Mouse (Mus musculus) heart, postnatal 10 days (tissue): Measurements from ENCODE around the gene Foxe1. TPM values are rescaled to one million over a fixed set of nuclear protein-coding genes. Genes with fewer than 3 reads are reported as not detected.

Source experiments
- DNase-seq, 2 experiments: peaks; one replicate each; pipeline ENCODE4 v3.0.0; 2021
- intact Hi-C: fragments of 180-260 bp; cut with DNase I; formaldehyde crosslinking; loops from one replicate; pipeline ENCODE4 v1.15.1; 2025
- total RNA-seq, 2 experiments: library from RNA; stranded (reverse); gene quantifications; 2 replicates each; pipeline ENCODE4 v1.2.3; 2021

Gene Foxe1
- total RNA-seq, 2 experiments from 2014 or later: not detected

DNA sequence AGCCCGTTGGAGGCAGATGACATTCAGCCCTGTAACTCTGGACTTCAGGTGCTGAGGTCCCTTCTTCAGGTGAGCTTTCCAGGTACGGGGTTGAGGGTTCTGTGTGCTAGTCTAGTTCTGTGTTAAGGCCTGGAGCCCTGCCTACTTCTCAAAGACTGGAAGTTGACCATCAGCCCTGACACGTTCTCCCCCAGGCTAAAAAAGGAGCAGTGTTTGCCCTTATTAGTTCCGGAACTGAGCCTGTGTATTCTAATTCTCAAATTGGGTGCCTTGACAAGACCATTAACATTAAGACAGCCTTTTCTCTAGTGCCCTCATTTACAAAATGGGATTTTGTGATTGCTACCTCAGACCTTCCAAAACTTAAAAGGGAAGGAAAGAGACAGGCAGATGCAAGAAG is 3.7 kb downstream of the Foxe1 start:
- no peak for DNase-seq
- intact Hi-C loops: no loop called here

DNA sequence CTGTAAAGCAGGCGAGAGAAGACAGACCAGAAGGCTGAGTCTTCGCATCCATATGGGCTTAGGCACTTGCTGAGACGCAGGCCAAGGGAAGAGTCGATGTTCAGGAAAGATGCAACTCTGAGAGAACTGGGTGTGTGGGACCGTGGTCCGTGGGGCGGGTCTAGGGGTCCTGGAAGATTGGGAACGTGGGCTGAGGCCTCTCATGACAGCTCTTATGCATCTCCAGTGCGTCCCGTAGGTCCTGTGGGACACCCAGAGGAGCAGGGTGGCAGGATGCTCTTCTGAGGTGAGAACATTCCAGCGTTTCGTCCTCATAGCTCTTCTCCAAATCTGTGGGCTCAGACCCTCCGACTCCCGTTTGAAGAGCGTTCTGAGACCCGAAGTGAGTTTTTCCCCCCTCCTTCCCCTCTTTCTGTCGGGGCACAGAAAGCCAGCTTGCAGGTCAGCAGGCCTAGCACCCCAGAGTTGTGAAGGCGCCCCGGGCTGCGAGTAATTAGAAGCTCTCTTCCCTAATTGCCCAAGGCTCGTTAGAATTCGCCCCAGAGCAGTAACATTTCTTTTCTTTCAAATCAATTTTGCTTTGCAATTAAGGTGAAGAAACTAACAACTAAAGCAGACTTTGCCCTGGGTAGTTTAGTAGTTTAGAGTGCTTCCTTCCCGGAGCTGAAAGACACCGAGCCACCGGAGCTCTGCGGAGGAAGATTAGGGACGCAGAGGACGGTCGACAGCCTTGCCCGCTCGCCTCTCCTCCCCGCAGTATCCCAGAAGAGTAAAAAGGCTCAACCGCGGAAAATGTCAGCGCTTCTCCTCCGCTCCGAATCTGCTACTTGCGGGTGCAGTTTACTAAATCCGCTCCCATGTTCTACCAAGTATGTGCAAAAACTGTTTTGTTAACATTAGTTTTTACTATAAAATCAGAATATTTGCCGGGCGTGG is 4.4 kb downstream of the Foxe1 start:
- intact Hi-C loops: no loop called here

DNA sequence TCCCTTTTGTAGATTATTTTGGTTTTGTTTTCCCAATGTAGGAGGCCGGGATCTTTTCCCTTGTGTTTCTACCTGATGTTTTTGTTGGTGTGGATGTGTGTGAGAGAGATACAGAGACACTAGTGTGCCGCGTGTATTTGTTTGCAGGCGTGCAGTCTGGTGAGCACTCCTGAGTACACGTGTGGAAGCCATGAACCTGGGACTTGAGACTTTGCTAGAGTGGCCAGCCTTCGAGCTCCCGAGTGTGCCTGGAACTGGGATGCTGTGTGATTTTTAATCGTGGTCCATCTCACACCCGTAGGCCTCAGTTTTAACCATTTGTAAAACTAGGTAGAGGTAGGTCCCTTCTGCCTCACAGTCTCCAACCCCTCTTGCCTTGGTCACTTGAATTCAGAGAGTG is 5.5 kb downstream of the Foxe1 start:
- no peak for DNase-seq
- intact Hi-C loops: no loop called here

More for the DNA sequence above, 4.4 kb downstream of the Foxe1 start:
- peak in 1 of 2 experiments; percentile 9 for DNase-seq

DNA sequence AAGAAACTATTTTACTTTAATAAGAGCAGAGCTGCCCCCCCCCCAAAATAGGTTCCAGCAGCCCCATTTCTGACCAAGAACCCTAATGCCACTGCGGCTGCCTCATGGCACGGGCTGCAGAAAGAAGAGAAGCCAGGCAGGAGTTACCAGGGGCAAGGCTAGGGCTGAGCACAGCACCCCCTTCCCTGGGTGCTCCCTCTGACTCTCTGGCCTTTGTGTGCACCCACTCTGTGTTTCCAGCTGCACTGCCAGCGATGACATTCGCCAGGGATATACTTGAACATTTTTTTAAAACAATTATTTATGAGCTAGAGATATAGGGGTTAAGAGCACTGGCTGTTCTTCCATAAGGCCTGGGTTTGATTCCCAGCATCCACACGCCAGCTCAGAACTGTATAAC is 6.1 kb downstream of the Foxe1 start:
- DNase-seq: no peak
- intact Hi-C loops: no loop called here

DNA sequence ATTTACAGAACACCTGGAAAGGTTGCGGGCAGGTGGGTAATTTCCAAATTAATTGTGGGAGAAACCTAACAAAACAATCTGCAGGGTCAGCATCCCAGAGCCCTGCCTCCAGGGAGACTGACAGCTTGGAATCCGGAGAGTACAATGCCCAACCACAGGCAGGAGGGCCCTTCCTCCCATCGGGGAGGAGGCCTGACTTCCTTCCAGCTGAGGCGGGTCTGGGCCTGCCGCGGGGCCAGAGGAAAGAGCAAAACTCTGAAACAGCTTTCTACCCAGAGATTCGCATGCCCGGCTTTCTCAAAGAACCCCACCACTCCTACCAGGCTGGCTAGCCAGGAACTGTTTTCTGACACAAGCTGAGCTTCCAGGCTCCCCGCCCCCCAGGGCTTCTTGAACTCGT is 9.6 kb downstream of the Foxe1 start:
- intact Hi-C loops: no loop called here
- DNase-seq: no peak

DNA sequence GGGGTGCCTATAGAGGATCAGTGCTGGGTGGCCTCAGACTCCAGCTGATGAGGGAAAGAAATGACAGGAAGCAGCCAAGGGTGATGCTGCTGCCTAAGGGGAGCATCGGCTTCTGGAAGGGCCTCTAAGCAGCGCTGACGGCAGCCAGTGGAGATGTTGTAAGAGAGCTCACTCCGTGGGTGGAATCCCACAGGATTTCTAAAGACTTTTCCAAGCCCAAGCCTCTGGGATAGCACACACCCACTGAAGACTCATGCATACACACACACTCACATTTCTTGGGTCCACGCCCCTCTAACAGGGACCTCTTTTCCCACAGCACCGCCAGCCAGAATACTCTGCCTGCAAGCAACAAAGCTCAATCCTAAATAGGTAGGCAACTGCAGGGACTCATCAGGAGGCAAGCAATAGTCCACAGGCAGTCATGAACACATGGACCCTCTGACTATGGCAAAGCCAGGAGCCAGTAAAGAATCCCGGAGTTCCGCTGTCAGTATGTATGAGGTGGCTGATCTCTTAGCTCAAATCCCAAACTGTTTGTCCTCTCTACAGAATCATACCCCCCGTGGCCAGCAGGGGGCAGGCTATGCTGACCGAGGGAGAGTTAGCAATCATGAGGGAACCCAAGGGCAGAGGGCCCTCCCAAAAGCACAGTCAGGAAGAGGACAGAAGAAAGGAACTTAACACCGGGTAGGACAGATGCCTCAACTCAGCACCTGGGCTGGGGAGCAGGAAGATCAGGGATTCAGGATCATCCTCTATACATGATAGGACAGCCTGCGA is 13.1 kb downstream of the Foxe1 start:
- intact Hi-C loops: no loop called here
- DNase-seq: peak; percentile 60 to 79

DNA sequence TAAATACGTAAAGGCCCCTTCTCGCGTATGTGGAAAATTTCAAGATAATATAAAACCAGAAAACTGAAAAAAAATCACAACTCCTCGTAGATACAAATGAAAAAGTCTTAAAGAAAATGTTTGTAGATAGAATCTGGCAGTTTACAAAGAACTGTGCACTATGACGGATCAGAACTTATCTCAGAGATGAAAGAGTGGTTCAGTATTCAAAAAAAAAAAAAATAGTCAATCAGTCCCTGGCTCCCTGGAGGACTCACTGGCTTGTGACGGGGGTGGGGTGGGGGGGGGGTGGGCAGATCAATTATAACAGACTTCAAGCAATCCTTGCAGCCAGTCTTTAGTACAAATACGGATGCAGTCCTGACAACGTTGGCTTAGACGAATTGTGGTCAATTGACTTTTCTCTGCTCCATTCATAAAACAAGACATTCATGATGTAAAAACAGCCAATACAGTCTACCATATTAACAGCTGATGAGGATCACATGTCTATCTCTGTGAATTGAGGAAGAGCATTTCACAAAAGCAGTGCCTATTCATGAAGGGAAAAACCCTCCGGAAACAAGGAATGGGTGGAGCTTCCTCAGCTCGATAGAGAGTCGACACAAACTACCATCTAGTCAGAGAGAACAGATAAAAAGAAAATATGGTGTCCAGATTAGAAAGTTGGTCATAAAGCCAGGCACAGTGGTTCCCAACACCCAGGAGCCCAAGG is 16.3 kb downstream of the Foxe1 start:
- intact Hi-C loops: no loop called here
- no peak for DNase-seq

DNA sequence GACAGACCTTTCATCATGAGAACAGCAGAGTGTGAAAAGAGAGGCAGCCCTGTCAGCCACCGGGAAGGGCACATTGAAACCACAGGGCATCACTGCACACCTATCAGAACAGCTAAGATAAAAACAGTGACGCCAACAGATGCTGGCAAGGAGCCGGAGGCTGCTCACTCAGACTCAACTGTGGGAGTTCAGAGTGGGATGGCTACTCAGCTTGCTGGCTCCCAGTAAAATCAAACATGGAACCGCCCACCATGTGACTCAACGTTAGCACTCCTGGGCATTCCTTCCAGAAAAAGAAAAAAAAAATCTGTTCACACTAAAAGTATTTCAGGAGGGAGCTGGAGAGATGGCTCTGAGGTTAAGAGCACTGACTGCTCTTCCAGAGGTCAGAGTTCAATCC is 17.8 kb downstream of the Foxe1 start:
- no peak for DNase-seq
- intact Hi-C loops: no loop called here

DNA sequence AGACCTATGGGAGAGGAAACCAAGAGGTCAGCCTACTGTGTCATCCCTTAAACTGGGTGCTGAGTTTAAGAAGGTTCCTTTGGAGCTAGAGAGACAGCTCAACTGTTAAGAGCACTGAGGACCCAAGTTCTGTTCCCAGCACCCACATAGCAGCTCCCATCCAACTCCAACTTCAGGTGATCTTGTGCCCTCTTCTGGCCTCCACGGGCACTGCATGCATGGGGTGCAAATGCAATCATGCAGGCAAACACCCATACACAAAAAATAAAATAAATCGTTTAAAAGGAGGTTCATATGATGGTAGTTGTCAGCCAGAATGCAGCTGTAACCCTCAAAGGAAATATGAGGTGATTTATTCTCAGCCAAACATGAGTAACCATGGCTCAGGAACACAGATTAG is 21.0 kb downstream of the Foxe1 start:
- no peak for DNase-seq
- intact Hi-C loops: no loop called here

DNA sequence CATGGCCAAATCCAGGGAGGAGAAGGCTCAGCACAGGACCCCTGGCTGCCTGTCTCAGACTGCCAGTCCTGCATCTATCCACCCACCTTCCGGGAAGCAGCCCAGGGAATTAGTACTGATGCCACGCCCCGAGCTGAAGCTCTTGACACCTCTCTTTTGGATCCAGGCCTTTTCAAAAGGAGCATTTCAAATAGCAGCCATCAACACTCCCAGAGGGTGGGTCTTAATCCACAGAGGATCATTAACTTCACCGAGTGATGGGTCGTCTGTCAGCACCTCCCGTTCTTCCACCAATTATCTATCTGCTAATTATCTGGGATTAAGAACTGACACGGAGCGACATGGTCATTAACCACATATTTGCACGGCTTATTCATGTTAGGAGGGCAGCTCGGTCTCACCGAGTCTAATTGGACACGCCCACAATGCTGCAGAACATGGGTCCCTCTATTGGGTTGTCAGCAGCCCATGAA is 24.1 kb downstream of the Foxe1 start:
- intact Hi-C loops: no loop called here
- no peak for DNase-seq

DNA sequence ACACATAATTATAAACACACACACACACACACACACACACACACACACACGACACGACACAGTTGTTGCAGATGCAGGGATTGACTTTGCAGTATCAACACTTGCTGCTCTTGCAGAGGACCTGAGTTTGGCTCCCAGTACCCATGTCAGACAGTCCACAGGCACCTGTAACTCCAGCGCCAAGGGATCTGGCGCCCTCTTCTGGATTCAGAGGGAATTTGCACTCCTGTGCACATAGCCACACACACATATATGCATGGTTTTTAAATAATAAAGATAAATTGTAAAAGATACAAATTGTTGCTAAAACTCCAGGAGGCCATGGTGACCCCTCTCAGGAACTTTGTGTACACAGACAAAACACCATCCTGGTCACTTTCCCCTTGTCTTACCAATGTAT is 25.7 kb downstream of the Foxe1 start:
- no peak for DNase-seq
- intact Hi-C loops: no loop called here

DNA sequence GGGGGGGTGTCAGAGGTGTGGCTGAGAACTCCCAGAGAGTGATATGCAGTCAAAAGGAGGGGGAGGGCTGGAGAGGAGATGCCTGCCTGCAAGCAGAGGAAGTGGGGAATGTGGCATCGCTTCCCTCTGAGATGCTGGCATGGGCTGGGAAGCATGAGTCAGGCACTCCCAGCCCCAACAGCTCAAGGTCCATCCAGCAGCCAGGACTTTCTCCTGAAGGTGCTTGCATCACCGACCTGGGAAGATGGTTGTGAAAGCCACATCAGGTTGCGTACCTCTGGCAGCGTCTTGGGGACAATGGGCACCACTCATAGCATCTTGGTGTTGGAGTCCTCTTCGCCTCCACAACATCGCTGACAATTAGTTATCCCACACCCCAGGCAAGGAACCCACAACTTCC is 27.0 kb downstream of the Foxe1 start:
- intact Hi-C loops: no loop called here
- DNase-seq: no peak

DNA sequence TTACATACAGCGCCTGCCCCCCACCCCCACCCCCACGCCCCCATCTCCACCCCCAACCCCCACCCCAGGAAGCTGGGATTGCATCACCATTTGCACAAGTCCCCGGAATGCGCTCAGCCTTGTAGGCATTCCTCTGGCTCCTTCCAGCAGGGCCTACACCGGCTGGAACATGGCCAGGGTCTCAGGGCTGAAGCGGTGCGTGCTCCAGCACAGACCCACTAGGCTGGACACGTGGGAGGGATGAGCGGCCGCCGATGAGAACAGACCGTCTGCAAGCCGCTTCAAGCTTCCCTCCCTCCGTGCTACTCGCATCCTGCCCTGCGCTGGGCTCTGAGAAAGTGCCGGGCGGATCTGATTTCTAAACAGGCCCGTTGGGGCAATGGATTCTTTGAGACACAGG is 27.6 kb downstream of the Foxe1 start:
- peak; percentile 74 to 75 for DNase-seq
- intact Hi-C loops: no loop called here

DNA sequence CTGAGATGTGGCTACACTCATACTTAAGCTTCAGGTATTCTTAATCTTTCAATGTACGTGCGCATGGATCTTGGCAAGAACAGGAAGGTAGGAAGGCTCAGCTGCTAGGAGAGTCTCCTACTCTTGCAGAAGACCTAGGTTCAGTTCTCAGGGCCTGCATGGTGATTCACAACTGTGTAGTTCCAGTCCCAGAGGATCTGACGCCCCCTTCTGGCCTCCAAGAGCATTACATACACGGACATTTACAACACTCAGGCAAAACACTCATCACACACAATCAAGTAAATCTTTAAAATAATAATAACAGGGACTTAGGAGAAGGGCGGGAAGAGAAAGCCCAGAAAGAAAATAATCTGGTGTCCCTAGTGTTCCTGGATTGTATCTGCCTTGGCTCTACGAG is 31.0 kb downstream of the Foxe1 start:
- DNase-seq: peak in 1 of 2 experiments; percentile 43
- intact Hi-C loops: loop anchor here (2.0 kb wide), 1 partner anchor 172 kb away; no protein-coding TSS in a partner anchor

DNA sequence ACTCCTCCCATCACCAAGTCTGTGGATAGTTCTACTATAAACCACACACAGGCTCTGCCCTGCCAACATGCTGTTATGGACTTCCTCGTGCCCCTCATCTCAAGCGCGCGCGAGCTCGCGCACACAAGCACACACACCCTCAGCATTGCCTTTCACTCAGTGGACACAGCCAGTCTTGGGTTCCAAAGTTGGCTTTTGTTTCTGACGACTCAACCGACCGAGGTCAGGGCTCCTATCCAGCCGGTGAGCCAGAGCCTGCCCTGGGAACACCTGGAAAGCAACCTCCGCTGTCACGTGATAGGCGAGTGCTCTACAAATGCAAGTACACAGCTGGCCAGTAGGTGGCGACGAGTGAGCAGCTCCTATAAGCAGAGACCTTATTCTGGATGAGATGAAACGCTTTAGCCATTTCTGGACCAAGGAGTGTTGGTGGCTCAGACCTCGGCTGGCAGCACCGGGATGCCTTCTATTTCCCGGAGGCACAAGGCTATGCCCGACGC is 31.5 kb downstream of the Foxe1 start:
- peak; percentile 86 to 89 for DNase-seq
- intact Hi-C loops: loop anchor here (2.0 kb wide), 1 partner anchor 172 kb away; no protein-coding TSS in a partner anchor

DNA sequence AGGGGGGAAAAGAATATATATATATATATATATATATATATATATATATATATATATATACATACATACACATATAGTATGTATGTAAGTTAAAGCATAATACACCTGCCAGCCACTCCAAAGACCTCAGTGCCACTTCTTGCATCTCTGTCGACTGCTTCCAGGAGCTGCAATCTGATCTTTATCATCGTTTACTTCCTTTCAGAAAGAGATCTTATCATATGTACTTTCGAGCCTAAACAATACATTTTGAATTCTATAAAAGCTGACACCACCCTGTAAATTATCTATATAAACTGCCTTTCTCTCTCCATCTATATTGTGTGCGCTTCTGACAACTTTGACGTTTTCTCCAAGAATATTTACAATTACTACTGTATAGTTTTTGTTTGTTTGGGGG is 45.1 kb downstream of the Foxe1 start:
- intact Hi-C loops: no loop called here
- no peak for DNase-seq

DNA sequence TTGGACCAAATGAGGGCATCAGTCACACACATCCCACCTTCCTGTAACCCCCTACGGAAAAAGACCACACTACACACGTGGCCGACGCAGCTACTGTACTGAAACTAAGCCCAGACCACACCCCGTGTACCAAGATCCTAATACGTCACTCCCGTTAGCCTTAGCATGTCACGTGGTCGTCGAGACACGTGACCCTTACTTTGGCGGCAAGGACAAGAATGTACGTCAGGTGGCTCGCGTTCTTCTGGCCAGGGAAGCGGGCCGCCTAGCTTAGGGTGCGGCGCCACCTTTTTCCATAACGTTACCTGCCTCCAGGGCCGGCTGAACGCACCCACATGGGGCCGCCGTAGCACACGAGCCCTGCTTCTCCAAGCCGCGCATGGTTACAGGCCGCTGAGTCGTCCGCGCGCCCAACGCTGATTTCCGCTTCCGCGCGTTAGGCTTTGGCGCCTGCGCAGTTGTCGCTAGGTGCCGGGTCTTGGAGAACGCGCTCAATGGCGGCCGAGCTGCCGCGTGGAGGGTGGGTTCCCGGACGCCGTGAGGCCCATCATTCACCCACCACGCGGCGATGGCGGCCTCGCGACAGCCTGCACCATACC is 45.7 kb downstream of the Foxe1 start, which contains the start of gene Trmo:
Gene Trmo (minus strand): TSS at position 425 of the 599 bp plus-strand sequence.
- intact Hi-C loops: no loop called here
- DNase-seq: peak; percentile 96

DNA sequence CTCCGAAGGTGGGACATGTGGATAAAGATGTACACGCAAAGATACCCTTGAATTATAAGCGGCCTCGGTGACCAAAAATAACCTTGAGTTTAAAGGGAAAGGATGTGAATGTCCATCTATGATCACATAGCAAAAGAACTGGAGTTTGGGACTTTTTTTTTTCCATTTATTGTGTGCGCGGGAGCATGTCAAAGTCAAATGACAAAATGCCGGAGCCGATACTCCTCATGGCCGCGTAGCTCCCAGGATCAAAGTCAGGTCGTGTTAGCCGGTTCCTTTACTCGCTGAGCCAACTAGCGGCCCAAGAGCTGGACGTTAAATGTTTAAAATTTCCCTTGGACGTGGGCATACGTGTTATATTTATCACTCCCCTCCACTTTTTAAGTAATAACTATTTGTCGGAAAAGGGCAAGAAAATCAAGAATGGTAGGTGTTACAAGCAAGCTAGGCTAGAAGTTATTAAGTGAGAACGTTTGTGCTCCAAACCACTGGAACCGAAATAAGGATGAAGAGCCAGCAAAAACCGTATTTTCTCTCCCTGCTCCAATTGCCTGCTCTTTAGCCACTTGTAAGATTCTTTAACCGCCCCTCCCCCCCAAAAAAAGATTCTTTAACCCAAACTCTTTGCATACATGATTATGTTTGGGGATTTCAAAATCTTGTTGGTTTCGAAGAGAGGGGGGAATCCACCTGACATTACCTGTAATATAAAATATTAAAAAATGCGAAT is 46.4 kb downstream of the Foxe1 start:
- intact Hi-C loops: loop anchor here (1.0 kb wide), 1 partner anchor 63 kb away; no protein-coding TSS in a partner anchor

DNA sequence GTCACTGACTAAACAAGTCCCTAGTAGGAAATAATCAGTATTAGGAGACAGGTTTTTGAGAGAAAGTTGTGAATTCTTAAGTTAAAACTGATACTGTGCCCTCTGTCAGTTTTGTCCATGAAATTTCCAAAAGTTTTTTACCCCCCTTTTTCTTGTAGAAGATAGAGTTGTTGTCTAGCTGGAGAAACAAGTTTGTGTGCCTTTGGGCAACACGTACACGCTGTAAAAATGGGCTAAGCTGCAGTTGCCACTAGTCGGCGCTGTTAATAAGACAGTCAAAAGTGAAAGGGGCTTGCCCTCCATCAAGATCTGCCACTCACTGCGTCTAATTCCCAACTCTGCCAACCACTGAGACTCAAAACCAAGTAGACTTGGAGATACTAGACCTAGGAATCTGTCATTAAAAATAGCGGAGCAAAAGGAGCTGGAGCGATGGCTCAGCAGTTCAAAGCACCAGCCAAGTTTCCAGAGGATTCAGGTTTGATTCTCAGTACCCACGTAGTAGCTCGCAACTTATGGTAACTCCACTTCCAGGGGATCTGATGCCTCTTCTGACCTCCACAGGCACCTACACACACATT is 47.1 kb downstream of the Foxe1 start:
- intact Hi-C loops: loop anchor here (1.0 kb wide), 1 partner anchor 62 kb away; no protein-coding TSS in a partner anchor
- DNase-seq: peak; percentile 86 to 90

More for the DNA sequence above, 46.4 kb downstream of the Foxe1 start:
- DNase-seq: no peak
